Mouse (Mus musculus) heart, postnatal 0 days (tissue): ENCODE data around the gene Zfyve9. TPM values are rescaled to one million over a fixed set of nuclear protein-coding genes. Genes with fewer than 3 reads are reported as not detected.

Experiments used
- ATAC-seq: fragments of 200-750 bp; cut with Nextera tagmentation; 2 replicates; pipeline ENCODE4 v1.8.0; 2017; ENCODE audit warnings: low read depth, moderate number of reproducible peaks, moderate library complexity; ENCODE audit not compliant: insufficient read depth
- DNase-seq: peaks from one replicate; pipeline ENCODE4 v3.0.0-alpha.2; 2016; ENCODE audit warnings: low spot score
- H3K27ac ChIP-seq: fragments of 300-500 bp; sonication (generic); 2 replicates; pipeline ENCODE4 v1.5.1; 2014; ENCODE audit warnings: low read depth, mild to moderate bottlenecking
- H3K27me3 ChIP-seq: fragments of 300-500 bp; sonication (generic); 2 replicates; pipeline ENCODE4 v1.6.1; 2014; ENCODE audit warnings: low read length, mixed read lengths; ENCODE audit not compliant: control insufficient read depth, insufficient read depth
- H3K36me3 ChIP-seq: fragments of 300-500 bp; sonication (generic); replicated peaks from 2 replicates; pipeline ENCODE4 v1.6.1; 2014; ENCODE audit warnings: low read length, mixed read lengths; ENCODE audit not compliant: control insufficient read depth, insufficient read depth
- H3K4me1 ChIP-seq: fragments of 300-500 bp; sonication (generic); 2 replicates; pipeline ENCODE4 v1.6.1; 2014; ENCODE audit warnings: antibody characterized with exemption; ENCODE audit not compliant: control insufficient read depth, insufficient read depth
- H3K4me2 ChIP-seq: fragments of 300-500 bp; sonication (generic); 2 replicates; pipeline ENCODE4 v1.6.1; 2014; ENCODE audit warnings: low read depth, mild to moderate bottlenecking, low read length, moderate library complexity
- H3K4me3 ChIP-seq: fragments of 300-500 bp; sonication (generic); 2 replicates; pipeline ENCODE4 v1.5.1; 2014; ENCODE audit warnings: low read depth, low read length
- H3K9ac ChIP-seq: fragments of 300-500 bp; sonication (generic); replicated peaks from 2 replicates; pipeline ENCODE4 v1.6.1; 2014; ENCODE audit warnings: low read depth, low read length, mixed read lengths
- H3K9me3 ChIP-seq: fragments of 300-500 bp; sonication (generic); replicated peaks from 2 replicates; pipeline ENCODE4 v1.6.1; 2016; ENCODE audit warnings: low read length; ENCODE audit not compliant: control insufficient read depth
- CTCF ChIP-seq: IDR thresholded peaks from 2 replicates; pipeline ENCODE4 v1.5.1; 2016; ENCODE audit warnings: antibody characterized with exemption, control low read depth, low read depth
- EP300 ChIP-seq: IDR thresholded peaks from 2 replicates; pipeline ENCODE4 v1.6.1; 2016; ENCODE audit warnings: antibody characterized with exemption, low read depth
- WGBS: fragments of 180-500 bp; shearing (Covaris S2); extraction: QIAGEN DNeasy Blood & Tissue Kit; methylation state at CpG from one replicate; pipeline ENCODE4 v1.1.7; 2014; 5-methylcytosine and 5-hydroxymethylcytosine counted together
- polyA plus RNA-seq: library from polyadenylated mRNA; unstranded; fragments of >200 nt; fragmentation: Nextera tagmentation; extraction: Ambion mirVana; gene quantifications from 2 replicates; pipeline ENCODE4 v1.2.1, GENCODE M21; 2015
- total RNA-seq: library from RNA; depleted of rRNA; stranded (reverse); fragments of >200 nt; gene quantifications from 2 replicates; pipeline ENCODE4 v1.2.3, GENCODE M21; 2014; ENCODE audit warnings: low replicate concordance

The Zfyve9 gene
- total and polyA plus RNA-seq, 2 experiments from 2014 or later, result 3.1 to 9.8 TPM

- 14% methylated on average over 8 of the region's 8 CpGs for WGBS
- H3K36me3 ChIP-seq, result peaks cover 10% of the 10 kb centered on the region
- no peaks in the 10 kb centered on the region for H3K9me3 ChIP-seq
- H3K4me3 ChIP-seq, result peak overlapping the region; percentile 84
- no peaks in the 10 kb centered on the region for H3K27me3 ChIP-seq
- TF ChIP-seq EP300 (no peak), CTCF (no peak)
- H3K4me2 ChIP-seq, result peak overlapping the region; percentile 69
- ATAC-seq (no peak), DNase-seq (no peak)
- peaks cover 5% of the 10 kb centered on the region; the same call in 1 of the 2 replicates for H3K4me1 ChIP-seq
- H3K27ac ChIP-seq, result peak overlapping the region; percentile 83
- H3K9ac ChIP-seq, result peak overlapping the region; percentile 83
These were observed 160.1 kb downstream of the Zfyve9 start for GRCm38 (mm10) chr4:108620536-108620935.

- under 1% methylated on average over 71 of the region's 86 CpGs for WGBS
- DNase-seq, result peak; percentile 86
These were observed 160.8 kb downstream of the Zfyve9 start, which contains the start of gene Cc2d1b for GRCm38 (mm10) chr4:108619587-108620341. TSS of gene Cc2d1b (plus strand) at chr4:108619940.

GRCm38 (mm10) chr4:108619165-108619564 lies 161.4 kb downstream of the Zfyve9 start:
- no peak for TF ChIP-seq CTCF
- no peak for TF ChIP-seq EP300
- WGBS, result under 1% methylated on average over 10 of the region's 10 CpGs
- ATAC-seq, result peak; percentile 8; the same call in 1 of the 2 replicates
- H3K9ac ChIP-seq, result peak overlapping the region; percentile 83; the same call in 1 of the 2 replicates
- H3K27ac ChIP-seq, result peak overlapping the region; percentile 47; the same call in 1 of the 2 replicates
- H3K27me3 ChIP-seq, result no peaks in the 10 kb centered on the region
- H3K4me1 ChIP-seq, result peaks cover 5% of the 10 kb centered on the region; the same call in 1 of the 2 replicates
- peak overlapping the region; percentile 69 for H3K4me2 ChIP-seq
- DNase-seq, result no peak
- H3K9me3 ChIP-seq, result no peaks in the 10 kb centered on the region
- peak overlapping the region; percentile 84 for H3K4me3 ChIP-seq
- H3K36me3 ChIP-seq, result no peaks in the 10 kb centered on the region; the same call in 1 of the 2 replicates

More at GRCm38 (mm10) chr4:108619587-108620341, 160.8 kb downstream of the Zfyve9 start, which contains the start of gene Cc2d1b:
- H3K27me3 ChIP-seq, result no peaks in the 10 kb centered on the region
- peak within 1 kb of the TSS; percentile 83 for H3K9ac ChIP-seq
- ATAC-seq, result peak; percentile 96
- peaks cover 3% of the 10 kb centered on the region for H3K36me3 ChIP-seq
- peak within 1 kb of the TSS; percentile 84 for H3K4me3 ChIP-seq
- H3K4me2 ChIP-seq, result peak within 1 kb of the TSS; percentile 69
- peaks cover 5% of the 10 kb centered on the region; the same call in 1 of the 2 replicates for H3K4me1 ChIP-seq
- H3K27ac ChIP-seq, result peak within 1 kb of the TSS; percentile 83
- 0 out of 2 replicates have a peak, but pooled peaks have one; percentile 38 for TF ChIP-seq EP300
- no peak for TF ChIP-seq CTCF
- no peaks in the 10 kb centered on the region for H3K9me3 ChIP-seq

- H3K4me1 ChIP-seq, result peaks cover 5% of the 10 kb centered on the region; the same call in 1 of the 2 replicates
- 62% methylated on average over 4 of the region's 4 CpGs for WGBS
- H3K4me3 ChIP-seq, result no peak overlapping the region
- no peak overlapping the region for H3K27ac ChIP-seq
- ATAC-seq, result no peak
- H3K4me2 ChIP-seq, result no peak overlapping the region
- H3K9ac ChIP-seq, result no peak overlapping the region
- TF ChIP-seq EP300, result no peak
- no peak for TF ChIP-seq CTCF
- no peaks in the 10 kb centered on the region; the same call in 1 of the 2 replicates for H3K36me3 ChIP-seq
- no peaks in the 10 kb centered on the region for H3K27me3 ChIP-seq
- DNase-seq, result no peak
- no peaks in the 10 kb centered on the region for H3K9me3 ChIP-seq
These were observed 162.0 kb downstream of the Zfyve9 start for GRCm38 (mm10) chr4:108618586-108618985.

GRCm38 (mm10) chr4:108610935-108611334 lies 169.7 kb downstream of the Zfyve9 start:
- Histone ChIP-seq H3K27me3 (no peaks in the 10 kb centered on the region), H3K9ac (no peak overlapping the region), H3K4me1 (no peaks in the 10 kb centered on the region), H3K27ac (no peak overlapping the region), H3K4me2 (no peak overlapping the region), H3K9me3 (no peaks in the 10 kb centered on the region), H3K4me3 (no peak overlapping the region), H3K36me3 (peaks cover 10% of the 10 kb centered on the region)
- DNase-seq (no peak), ATAC-seq (no peak)
- TF ChIP-seq EP300, result no peak
- no peak for TF ChIP-seq CTCF
- 75% methylated on average over 5 of the region's 5 CpGs for WGBS
